Mouse (Mus musculus): Measurements from ENCODE around the gene Ctf1.

Ctf1 gene

GRCm38 (mm10) chr7:127744366-127745045 lies 32.0 kb downstream of the Ctf1 start, which contains the start of gene Fbxl19:
Fbxl19 (plus strand) TSS chr7:127744543.
- DNase-seq (ENCODE audit: low read depth, low spot score), result no peak

- DNase-seq (ENCODE audit: low read depth, low spot score), result peak; percentile 93
Measured at GRCm38 (mm10) chr7:127745251-127745651, 32.7 kb downstream of the Ctf1 start.

- peak; percentile 99 for DNase-seq (ENCODE audit: low read depth, low spot score)
Measured at GRCm38 (mm10) chr7:127745652-127746493, 33.3 kb downstream of the Ctf1 start.

GRCm38 (mm10) chr7:127746494-127747491 lies 34.3 kb downstream of the Ctf1 start:
- DNase-seq (ENCODE audit: low read depth, low spot score), result no peak

DNA sequence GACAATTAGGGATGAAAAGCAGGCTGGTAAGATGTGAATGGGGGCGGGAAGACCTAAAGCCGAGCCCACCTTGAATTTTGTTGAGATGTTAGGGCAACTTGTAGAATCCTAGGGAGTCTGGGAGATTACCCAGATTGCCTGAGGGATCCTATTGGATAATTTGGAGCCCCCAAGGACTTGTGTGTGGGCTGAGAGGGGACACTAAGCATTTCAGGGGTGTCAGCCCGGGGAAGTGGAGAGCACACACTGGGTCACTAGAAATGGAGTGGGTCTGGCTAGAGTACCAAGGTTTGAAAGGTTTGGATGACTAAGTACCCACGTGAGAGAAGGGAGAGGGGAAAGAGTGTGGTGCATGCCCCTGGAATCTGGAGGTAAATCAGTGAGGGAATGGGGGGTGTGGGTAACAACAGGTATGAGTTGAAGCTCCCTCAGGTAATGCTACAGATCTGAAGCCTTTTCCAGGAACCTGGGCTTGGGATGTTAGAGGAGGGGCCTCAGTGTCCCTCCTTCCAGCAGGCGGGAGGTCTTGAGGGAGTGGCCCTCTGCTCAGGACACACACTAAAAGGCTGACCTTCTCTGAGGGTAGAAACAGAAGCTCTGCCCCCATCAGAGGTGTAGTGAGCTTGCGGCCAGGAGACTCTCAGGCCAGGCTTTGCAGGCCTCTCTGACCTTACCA lies 35.2 kb downstream of the Ctf1 start:
- DNase-seq (ENCODE audit: low read depth, low spot score), result no peak

- no peak for DNase-seq (ENCODE audit: low read depth, low spot score)
Measured at GRCm38 (mm10) chr7:127748235-127748560, 35.7 kb downstream of the Ctf1 start.

DNA sequence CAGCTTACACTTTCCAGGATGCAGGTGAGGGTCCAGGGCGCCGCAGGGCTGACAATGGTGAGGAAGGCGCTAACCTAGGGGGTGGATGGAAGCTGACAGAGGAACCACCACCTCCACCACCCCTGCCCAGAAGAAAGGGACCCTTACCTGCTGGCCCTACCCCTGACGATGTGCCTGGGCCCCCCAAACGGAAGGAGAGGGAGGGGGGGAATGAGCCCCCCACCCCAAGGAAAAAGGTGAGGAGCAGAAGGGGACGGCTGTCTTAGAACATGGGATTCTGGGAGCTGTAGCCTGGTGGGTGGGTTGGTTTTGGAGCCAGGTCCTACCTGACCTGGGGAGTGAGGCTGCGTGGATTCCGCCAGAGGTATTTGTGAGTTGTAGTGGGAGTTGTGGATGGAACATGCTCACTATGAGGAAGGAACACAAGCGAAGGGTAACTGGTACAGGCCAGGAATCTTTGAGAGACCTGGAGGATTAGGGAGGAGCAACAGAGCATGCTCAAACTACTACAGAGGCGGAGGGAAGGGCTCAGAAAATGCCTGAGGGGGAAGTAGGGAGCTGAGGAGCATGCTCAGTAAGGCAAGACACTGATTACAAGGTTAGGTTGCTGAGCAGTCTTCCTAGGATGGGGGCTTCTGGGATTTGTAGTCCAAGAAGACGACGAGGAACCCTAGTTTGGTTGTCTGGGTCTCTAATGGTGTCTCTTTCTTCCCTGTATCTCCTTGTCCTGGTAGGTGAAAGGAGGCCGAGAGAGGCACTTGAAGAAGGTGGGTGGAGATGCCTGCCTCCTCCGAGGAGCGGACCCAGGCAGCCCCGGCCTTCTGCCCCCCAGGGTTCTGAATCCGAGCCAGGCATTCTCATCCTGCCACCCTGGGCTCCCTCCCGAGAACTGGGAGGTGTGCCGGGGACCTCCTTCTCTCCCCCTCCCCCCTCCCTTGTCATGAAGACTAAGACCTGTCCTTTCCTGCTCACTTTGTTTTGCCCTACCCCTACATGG lies 37.9 kb downstream of the Ctf1 start:
- DNase-seq (ENCODE audit: low read depth, low spot score), result peak; percentile 76

DNA sequence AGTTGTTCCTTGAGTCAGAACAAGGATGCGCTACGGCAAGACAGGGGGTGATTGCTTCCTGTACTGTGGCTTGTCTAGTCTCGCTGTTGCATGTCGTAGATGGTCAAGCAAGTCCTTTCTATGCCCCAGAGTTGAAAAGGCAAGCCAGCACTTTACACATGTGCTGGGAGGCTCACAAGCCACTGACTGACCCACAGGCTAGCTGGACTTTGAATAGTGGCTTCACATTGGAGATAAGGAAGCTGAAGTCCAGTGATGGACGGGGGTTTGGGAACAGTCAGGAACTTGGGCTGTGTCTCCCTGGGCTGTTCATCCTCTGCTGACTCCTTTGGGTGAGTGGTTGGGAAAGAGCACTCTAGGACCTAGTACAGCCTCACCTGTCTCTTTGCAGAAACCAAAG lies 39.1 kb downstream of the Ctf1 start:
- DNase-seq (ENCODE audit: low read depth, low spot score), result no peak

- DNase-seq (ENCODE audit: low read depth, low spot score), result no peak
Measured at GRCm38 (mm10) chr7:127752069-127752468, 39.5 kb downstream of the Ctf1 start.

DNA sequence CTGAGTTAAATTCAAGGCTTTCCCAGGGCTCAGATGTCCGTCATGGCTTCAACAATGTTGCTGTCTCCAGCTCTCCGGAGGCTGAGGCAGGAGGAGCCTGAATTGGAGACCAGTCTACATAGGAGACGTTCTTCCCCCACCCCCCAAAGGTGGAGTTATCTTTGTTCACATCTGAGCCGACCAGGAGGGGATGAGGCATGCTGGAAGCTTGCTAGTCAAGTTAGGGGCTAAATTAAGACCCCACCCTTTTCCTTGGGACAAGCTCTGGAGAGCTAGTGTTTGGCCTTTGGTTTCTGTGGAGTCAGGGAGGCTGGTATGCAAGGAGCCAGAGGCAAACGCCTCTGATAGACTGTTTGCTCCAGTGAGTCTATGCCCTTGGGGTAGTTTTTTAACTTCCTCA lies 40.6 kb downstream of the Ctf1 start:
- DNase-seq (ENCODE audit: low read depth, low spot score), result no peak

GRCm38 (mm10) chr7:127753741-127754140 lies 41.2 kb downstream of the Ctf1 start:
- DNase-seq (ENCODE audit: low read depth, low spot score), result no peak

DNA sequence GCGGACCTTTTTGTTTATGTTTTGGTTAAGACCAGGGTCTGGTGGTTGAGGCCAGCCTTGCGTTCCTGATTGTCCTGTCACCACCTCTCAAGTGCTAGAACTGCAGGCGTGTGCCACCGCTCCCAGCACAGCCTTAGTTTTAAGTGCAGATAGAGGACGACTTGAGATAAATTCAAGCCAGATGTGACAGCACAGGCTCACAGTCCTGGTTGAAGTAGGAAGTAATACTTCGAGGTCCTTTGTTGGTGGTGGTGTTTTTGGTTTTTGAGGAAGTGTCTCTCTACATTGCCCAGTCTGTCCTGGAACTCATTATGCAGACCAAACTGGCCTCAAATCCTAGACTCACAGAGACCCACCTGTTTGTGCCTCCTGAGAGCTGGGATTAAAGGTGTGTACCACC lies 47.2 kb downstream of the Ctf1 start:
- no peak for DNase-seq (ENCODE audit: low read depth, low spot score)

DNA sequence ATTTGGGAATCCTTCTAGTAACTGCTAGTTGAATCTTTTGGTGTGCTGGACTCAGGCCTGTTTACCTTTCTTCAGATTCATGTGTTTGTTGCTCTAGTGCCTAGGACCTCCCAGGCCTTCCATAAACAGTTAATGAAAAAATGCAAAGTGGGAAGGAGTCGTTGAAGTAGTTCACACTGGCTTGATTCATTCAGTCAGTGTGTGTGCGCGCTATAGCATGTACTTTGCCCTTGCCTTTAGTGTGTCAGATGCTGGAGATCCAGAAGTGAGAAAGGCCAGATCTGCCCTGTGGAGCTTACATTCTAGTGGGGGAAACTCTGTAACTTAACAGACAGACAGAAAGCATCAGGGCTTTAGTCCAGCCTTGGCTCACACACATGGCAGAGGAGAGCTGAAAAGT lies 47.9 kb downstream of the Ctf1 start:
- no peak for DNase-seq (ENCODE audit: low read depth, low spot score)

DNA sequence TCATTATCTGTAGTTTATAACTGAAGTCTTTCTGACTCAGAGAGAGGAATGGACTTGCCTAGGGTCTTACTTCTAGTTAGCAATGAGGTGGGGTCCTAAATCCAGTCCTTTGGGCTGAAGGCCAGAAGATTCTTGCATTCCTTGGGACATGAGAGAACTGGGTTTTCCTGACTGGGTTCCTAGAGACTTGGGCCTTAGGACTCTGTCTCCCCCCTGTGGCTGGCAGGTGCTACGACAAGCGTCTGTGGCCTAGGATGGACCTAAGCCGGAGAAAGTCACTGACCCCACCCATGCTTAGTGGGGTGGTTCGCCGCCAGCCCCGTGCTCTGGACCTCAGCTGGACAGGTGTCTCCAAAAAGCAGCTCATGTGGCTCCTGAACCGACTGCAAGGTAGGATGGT lies 48.5 kb downstream of the Ctf1 start:
- DNase-seq (ENCODE audit: low read depth, low spot score), result no peak

GRCm38 (mm10) chr7:127763642-127764041 lies 51.1 kb downstream of the Ctf1 start:
- no peak for DNase-seq (ENCODE audit: low read depth, low spot score)

DNA sequence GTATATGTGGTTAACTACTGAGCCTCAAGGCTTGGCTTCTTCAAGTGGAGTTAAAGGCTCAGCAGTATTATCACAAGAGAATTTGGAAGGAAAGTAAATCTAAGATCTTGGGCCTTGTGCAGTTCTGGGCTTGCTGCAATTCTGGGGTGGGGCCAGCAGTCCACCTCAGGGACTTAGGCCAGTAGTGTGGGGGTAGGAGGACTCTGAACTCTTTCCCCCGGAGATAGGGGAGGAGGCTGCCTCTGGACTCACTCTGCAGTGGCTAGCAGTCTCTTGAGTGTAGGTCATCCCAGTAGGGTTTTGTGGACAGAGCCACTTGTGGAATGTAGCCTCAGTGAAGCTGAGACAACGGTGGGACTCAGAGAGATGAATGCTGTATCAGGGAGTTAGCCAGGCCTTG lies 53.2 kb downstream of the Ctf1 start:
- no peak for DNase-seq (ENCODE audit: low read depth, low spot score)

GRCm38 (mm10) chr7:127766851-127767609 lies 54.5 kb downstream of the Ctf1 start:
- DNase-seq (ENCODE audit: low read depth, low spot score), result no peak

Measured in retina, adult 2 months (tissue).